ENCODE assay signal across 16 mouse cellular contexts in genomic region chr17:87225384-87225783, GRCm38 (mm10).
"Had no signal": no experiment of that assay in that cellular context is flagged by ENCODE, and none has a peak within 500 bp of the region (broad histone marks: within the 10 kb centered on the region; RNA-seq: fewer than 3 reads in every experiment).

No protein-coding gene starts in this region.

- H3K36me3 ChIP-seq: heart, embryonic 12.5 days; hindbrain, embryonic 12.5 days; limb, embryonic 10.5 days; limb, embryonic 12.5 days; liver, embryonic 13.5 days; liver, embryonic 15.5 days had no signal

- H3K9me3 ChIP-seq: heart, embryonic 12.5 days; hindbrain, embryonic 12.5 days; limb, embryonic 10.5 days; liver, embryonic 13.5 days; liver, embryonic 15.5 days had no signal

- ATAC-seq: hindbrain, embryonic 16.5 days; inflammation-experienced regulatory T-cells, adult 6 months; intestine, postnatal 0 days had no signal

- H3K27me3 ChIP-seq: heart, embryonic 12.5 days; hindbrain, embryonic 12.5 days; liver, embryonic 13.5 days; liver, embryonic 15.5 days had no signal

- H3K9ac ChIP-seq: heart, embryonic 12.5 days; hindbrain, embryonic 12.5 days; hindbrain, embryonic 14.5 days; limb, embryonic 12.5 days; liver, embryonic 13.5 days; liver, embryonic 15.5 days had no signal

- H3K4me3 ChIP-seq: heart, embryonic 12.5 days; hindbrain, embryonic 12.5 days; layer of hippocampus, adult 2 months; left cerebral cortex, adult 2 months; limb, embryonic 10.5 days; limb, embryonic 12.5 days; liver, embryonic 13.5 days; liver, embryonic 15.5 days had no signal

- H3K27ac ChIP-seq: hindbrain, embryonic 12.5 days; hindbrain, embryonic 14.5 days; layer of hippocampus, adult 2 months; left cerebral cortex, adult 2 months; limb, embryonic 10.5 days; limb, embryonic 12.5 days; liver, embryonic 13.5 days; liver, embryonic 15.5 days had no signal

- H3K4me1 ChIP-seq: hindbrain, embryonic 12.5 days; liver, embryonic 13.5 days; liver, embryonic 15.5 days had no signal

- DNase-seq: gastrocnemius, postnatal 36 days; kidney, postnatal 10 days; liver; liver, embryonic 13.5 days had no signal

- H3K4me2 ChIP-seq: heart, embryonic 12.5 days; hindbrain, embryonic 12.5 days; hindbrain, embryonic 14.5 days; limb, embryonic 12.5 days; liver, embryonic 11.5 days; liver, embryonic 13.5 days; liver, embryonic 15.5 days had no signal
